Mouse (Mus musculus): ENCODE results near the gene Pklr.
A peak's percentile ranks its signal among the peaks of the same experiment; 100 is the strongest.

Gene Pklr

DNA sequence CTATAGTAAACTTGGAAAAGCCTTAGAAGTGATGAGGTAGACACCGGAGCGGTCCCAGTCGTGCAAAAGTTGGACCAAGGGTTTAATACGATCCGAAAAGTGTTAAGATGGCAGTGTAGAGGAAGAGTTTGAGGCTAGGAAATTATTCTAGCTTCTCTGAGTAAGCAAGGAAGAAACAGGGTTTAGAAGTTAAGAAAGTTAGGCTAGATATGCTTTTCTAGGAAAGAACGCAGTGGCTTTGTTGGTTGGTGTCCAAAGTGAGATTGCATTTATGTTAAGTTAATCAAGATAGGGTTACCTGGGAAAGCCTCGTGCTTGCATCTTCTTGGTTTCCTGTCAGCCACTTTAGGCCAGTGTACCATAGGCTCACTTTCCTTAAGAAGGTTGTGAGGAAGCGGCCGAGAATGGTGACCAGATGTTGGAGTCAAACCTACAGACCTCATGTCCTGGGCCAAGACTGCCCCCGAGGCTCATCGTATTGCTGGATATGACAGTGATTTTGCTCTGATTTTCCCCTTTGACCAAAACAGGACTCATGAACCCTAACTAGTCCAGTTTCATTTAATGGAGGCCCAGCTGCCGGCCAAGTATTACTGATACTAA lies 29.4 kb downstream of the Pklr start:
- DNase-seq = no peak

DNA sequence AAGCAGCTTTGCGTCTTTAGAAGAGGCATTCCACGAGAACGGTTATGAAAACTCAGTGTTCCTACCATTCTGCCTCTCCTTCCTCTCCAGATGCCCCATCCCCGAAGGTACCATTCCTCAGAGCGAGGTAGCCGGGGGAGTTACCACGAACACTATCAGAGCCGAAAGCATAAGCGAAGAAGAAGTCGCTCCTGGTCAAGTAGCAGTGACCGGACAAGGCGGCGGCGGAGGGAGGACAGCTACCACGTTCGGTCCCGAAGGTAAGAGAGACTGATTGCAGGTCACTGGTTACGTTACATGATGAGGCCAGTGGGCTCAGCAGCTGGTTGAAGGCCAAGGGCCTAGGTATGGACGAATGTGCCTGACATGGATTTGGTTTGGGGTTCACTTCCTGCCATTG lies 31.0 kb downstream of the Pklr start:
- DNase-seq = no peak

DNA sequence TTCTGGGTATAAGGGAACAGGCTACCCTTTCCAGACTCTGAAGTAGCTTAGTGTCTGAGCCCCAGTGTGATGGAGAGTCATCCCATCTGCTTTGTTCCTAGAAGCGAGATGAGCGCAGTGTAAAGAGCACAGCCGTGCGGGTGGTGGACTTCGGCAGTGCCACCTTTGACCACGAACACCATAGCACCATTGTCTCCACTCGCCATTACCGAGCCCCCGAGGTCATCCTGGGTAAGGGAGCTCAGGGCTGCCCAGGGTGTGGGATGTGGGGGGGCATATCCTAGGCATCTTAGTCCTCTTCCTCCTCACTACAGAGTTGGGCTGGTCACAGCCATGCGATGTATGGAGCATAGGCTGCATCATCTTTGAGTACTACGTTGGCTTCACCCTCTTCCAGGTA lies 38.9 kb downstream of the Pklr start:
- DNase-seq = no peak

DNA sequence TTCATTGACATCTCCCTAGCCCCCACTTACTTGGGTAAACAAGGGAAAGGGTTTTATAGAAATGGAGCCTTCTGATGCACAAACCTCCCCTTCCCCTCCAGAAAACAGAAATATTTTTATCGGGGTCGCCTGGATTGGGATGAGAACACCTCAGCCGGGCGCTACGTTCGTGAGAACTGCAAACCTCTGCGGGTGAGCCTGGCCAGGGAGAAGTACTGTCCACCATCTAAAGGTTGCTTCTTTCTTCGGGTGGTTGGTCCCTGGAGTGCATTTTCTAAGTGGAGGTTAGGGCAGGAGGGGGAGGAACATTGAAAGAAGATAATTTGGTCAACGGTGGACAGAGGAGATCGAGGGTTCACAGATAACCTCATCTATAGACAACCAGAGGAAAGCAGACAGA lies 39.6 kb downstream of the Pklr start:
- DNase-seq = no peak

DNA sequence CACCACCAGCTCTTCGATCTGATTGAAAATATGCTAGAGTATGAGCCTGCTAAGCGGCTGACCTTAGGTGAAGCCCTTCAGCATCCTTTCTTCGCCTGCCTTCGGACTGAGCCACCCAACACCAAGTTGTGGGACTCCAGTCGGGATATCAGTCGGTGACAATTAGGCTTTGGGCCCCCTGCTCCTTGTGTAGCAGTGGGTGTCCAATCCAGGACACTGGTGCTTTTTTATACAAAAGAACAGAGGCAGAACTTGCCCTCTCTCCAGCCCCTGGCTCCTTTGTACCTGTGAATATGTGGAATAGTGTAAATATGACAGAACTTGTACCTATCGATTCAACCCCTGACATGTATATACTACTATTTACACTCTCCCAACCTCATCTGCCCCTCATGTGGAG lies 40.5 kb downstream of the Pklr start:
- DNase-seq = no peak

DNA sequence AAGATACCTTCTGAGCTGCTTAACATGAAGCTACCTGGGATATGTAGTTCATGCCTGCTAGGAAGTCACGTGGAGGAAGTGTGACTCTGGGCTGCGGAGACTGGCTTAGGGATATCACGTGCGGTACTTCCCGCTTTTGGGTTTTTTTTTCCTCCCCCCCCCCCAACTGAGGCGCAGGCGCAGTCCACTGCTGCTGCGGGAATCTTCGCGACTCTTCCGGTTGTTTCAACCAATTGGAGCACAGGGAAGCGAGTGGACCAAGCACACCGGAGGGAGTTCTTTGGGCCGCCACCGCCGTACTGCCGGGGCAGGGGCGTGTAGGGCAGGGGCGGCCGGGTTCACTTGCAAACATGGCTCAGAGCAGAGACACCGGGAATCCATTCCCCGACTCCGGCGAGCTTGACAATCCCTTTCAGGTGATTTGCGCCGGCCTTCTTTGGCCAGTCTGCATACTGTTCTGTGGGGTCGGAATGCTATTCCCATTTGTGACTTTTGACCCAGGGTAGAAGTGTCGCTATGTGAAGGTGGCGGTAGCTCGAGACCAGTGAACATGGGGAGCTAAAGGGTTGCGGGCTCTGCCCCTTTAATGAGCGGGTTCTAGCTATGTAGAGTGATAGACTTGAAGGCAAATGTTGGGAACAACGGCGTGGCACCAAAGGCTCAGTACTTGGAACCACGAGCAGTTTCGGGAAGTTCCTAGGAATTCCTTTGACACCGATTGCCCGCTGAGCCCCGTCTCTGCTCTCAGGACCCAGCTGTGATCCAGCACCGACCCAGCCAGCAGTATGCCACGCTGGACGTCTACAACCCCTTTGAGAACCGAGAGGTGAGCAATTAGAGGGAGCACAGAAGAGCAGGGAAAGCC lies 41.5 kb downstream of the Pklr start, which contains the start of gene Scamp3:
TSS of gene Scamp3 (plus strand) at position 232 of the 865 bp plus-strand sequence.
- peak; percentile 84 for DNase-seq

DNA sequence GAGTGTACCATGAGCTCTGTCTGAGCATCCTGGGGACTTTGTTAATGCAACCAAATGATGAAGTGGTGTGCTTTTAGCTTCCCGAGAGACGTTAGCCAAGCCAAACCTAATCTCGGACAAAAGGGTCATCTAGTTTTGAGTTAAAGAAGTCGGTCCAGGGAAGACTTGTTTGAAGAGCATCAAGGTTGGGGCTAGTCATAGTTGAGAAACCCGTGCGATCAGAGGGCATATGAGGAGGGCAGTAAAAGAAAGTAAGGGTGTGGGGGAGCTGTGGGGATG lies 42.1 kb downstream of the Pklr start:
- DNase-seq = no peak

DNA sequence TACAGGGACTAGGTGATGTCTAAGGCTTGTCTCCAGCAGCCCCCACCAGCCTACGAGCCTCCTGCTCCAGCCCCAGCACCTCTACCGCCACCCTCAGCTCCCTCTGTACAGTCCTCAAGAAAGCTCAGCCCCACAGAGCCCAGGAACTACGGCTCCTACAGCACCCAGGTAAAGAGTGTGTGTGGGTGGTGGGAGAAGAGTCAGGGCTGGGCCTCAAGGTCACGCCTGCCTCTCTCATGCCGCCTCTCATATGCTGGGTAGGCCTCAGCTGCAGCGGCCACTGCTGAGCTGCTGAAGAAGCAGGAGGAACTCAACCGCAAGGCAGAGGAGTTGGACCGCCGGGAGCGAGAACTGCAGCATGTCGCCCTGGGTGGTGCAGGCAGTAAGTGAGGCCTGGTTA lies 43.1 kb downstream of the Pklr start:
- DNase-seq = no peak

DNA sequence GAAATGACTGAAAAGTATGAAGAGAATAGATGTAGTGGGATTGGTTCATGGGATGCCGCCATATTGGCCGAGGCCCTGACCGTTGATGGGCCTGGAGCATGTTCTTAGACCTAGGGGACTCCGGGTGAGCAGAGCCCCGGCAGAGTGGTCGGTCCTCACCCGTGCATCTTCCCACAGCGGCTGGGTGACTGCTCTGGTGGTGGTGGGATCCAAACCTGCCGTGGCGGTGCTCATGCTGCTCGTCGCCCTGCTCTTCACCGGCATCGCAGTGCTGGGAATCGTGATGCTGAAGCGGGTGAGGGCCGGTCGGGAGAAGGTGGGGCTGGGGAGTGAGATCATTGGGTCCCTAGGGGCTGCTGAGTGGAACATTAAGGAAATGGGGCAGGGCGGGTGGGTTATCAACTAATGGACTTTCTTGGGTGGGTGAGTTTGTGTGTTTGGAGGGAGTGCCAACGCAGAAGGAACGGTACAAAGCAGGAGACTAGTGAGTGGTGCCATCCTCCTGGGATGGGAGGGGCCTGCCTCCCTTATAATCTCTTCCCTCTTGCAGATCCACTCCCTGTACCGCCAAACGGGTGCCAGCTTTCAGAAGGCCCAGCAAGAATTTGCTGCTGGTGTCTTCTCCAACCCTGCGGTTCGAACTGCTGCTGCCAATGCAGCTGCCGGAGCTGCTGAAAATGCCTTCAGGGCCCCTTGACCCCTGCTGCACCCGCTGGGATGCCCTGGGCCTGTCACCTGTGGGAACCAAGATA lies 46.0 kb downstream of the Pklr start:
- DNase-seq = no peak

DNA sequence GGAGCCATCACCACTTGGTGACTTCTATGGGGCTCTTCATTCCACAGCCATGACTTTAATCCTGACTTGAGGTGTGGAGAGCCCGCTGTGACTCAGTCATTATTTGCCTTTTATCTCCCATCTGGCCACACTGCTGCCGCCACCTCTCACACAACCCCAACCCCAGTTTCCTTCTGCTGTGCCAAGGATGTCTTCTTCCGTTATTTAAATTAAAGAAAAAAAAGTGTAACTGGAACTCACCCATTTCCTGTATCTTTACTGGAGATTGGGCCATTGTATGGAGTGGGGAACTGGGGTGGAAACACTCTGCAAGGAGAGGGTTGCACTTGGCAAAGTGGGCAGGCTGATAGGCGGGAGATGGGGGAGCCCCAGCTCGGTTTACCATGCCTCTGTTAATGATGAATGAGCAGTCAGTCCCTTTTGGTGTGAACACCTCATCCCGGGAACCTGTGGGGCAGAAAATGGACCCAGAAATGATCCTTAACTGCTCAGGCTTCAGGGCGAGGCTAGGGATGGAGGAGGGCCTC lies 46.7 kb downstream of the Pklr start:
- DNase-seq = no peak

DNA sequence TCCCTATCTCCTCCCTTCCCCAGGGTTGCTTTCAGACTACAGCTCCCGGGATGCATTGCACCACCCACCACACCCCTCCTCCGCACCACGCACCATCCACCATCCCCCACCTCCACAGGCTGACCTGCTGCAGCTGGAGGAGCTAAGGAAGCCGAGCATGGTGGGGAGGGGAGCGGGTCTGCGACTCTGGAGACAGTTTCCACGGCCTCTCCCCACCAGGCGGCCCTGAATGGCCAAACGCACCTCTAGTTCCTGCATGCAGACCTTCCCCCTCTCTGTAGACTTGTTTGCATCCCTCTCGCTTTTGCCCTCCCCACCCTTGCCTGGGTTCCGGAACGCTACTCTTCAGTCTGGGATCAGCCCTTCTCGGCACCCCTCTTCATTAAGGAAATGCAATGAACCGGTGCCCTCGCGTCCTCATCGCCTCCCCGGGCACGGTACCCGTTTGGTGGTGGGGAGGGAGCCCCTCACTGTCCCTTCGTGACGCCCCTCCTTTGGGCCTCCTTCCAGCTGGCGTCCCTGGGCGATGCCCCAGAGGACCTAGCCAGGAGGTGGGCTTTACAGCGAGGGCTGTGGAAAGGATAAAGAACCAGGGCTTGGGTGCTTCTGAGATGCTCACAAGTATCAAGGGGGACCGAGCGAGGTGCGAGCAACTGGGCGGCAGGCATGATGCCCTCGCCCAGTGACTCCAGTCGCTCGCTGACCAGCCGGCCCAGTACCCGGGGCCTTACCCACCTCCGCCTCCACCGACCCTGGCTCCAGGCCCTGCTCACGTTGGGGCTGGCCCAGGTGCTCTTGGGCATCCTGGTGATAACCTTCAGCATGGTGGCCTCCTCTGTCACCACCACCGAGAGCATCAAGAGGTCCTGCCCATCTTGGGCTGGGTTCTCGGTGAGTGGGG lies 47.4 kb downstream of the Pklr start, which contains the start of gene Fam189b:
TSS of gene Fam189b (plus strand) at position 86 of the 901 bp plus-strand sequence.
- peak; percentile 78 for DNase-seq

DNA sequence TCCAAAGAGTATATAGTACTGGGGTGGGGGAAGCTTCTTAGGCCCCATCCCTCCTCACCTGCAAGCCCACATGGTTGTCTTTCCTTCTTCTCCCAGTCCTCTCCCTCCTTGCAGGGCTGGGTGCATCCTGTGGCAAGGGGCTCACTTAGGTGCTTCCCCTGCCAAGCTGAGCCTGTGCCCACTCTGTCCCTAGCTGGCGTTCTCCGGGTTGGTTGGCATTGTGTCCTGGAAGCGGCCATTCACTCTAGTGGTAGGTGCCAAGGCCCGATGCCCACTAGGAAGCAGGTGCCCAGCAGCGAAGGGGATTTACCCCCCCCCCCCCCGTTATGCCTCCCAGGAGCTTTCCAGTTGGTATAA lies 48.0 kb downstream of the Pklr start:
- no peak for DNase-seq

DNA sequence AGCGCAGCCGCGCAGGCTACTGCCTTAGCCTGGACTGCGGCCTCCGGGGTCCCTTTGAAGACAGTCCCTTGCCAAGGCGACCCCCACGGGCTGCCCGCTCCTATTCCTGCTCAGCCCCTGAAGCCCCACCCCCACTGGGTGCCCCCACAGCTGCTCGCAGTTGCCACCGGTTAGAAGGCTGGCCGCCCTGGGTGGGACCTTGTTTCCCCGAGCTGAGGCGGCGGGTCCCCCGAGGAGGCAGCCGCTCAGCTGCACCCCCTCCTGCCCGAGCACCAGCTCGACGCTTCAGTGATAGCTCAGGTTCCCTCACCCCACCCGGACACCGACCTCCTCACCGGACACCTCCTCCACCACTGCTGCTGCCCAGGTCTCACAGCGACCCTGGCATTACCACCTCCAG lies 51.3 kb downstream of the Pklr start:
- no peak for DNase-seq

DNA sequence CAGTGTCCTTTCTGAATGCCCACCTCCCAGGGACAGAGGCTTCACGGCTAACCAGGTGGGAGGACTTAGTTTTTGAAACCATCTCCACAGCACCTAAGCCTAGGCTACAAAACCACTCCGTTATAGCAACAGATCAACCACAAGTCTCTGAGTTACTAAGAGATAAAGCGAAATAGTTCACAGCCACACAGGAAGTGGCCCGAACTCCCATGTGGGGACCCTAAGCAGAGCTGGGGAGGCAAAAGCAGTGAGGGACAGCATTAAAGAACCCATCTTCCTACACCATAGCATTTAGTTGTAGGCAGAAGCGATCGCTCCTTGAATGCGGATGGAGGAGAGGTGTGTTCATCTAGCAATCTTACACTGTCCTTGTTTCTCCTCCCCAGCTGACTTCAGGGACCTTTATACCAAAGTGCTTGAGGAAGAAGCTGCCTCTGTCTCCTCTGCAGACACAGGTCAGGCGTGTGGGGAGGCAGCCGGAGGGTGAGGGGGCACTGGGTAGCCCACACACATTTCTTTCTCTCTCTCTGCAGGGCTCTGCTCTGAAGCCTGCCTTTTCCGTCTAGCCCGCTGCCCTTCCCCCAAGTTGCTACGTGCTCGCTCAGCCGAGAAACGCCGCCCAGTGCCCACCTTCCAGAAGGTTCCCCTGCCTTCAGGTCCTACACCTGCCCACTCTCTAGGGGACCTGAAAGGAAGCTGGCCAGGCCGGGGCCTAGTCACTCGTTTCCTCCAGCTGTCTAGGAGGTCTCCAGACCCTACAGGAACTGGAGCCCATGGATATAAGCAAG lies 51.9 kb downstream of the Pklr start:
- no peak for DNase-seq

DNA sequence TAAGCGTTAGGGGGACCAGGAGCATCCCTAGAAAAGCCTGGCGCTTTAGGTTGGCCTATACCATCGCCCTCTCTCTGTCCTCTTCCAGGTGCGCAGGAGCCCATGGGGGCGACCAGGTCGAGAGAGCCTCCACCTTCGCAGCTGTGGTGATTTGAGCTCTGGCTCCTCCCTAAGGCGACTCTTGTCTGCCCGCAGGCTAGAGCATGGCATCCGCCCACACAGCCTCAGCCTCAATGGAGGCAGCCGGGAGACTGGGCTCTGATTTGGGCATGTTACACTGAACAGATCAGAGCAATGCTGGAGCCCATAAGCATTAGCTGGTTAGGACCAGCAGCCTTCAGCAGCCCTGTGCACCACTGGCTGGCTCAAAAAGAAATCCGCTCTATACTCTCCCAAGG lies 52.5 kb downstream of the Pklr start:
- no peak for DNase-seq

DNA sequence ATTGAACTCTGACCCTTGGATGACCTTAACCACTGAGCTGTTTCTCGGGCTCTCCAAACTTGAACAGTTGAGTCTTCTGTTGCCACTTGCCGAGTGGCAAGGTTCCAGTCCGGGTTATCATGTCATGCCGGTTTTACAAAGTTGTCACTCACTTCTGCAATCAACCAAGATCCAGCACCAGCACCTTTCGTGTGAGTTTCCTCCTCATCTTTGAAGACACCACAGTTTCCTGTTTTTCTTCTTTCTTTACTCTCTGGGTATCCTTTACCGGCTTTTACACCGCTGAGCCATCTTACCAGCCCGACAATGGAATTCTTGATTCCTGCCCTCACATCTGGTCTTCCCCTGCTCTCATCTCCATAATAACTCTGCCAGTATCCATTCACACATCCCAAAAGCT lies 54.5 kb downstream of the Pklr start:
- DNase-seq = no peak

DNA sequence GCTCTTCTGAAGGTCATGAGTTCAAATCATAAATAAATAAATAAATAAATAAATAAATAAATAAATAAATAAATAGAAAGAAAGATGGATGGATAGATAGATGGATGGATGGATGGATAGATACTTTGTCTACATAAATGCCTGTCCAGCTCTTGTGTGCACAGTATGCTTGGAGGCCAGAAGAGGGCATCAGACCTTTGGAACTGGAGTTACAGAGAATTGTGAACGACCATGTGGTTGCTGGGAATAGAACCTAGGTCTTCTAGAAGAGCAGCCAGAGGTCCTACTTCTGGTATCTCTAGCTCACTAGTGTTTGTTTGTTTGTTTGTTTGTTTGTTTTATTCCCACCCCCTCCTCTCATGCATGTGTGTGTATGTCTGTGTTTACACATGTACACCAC lies 57.4 kb downstream of the Pklr start:
- no peak for DNase-seq

DNA sequence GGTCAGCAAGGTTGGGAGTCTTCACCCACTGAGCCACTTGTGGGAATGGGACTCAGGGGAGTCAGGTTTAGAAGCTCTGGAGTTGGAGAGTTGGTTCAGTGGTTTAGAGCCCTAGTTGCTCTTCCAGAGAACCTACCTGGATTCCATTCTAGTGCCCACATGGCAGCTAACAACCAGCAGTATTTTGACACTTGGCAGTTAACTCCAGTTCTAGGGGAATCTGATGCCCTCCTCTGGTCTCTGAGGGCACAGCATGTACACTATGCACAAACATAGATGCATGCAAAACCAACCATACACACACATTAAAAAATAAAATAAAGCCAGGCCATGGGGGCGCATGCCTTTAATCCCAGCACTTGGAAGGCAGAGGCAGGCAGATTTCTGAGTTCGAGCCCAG lies 57.9 kb downstream of the Pklr start:
- peak; percentile 39 for DNase-seq

Data from kidney, adult 18-20 months (tissue).